Mouse (Mus musculus): ENCODE measurements around the gene Bmp15.

GRCm38 (mm10) chrX:6317747-6318146 is 2.8 kb downstream of the Bmp15 start:
- TF ChIP-seq CTCF (IDR thresholded peaks at IDR 0.05; ENCODE audit: low read depth) (no peak), EP300 (IDR thresholded peaks at IDR 0.05; ENCODE audit: low read depth) (no peak)

Data from liver, postnatal 0 days (tissue).